Mouse (Mus musculus): ENCODE data around the gene She. TPM values are rescaled to one million over a fixed set of nuclear protein-coding genes. Genes with fewer than 3 reads are reported as not detected.

Gene She
- polyA plus RNA-seq (2017; shearing (Covaris generic)): 0.30 TPM

DNA sequence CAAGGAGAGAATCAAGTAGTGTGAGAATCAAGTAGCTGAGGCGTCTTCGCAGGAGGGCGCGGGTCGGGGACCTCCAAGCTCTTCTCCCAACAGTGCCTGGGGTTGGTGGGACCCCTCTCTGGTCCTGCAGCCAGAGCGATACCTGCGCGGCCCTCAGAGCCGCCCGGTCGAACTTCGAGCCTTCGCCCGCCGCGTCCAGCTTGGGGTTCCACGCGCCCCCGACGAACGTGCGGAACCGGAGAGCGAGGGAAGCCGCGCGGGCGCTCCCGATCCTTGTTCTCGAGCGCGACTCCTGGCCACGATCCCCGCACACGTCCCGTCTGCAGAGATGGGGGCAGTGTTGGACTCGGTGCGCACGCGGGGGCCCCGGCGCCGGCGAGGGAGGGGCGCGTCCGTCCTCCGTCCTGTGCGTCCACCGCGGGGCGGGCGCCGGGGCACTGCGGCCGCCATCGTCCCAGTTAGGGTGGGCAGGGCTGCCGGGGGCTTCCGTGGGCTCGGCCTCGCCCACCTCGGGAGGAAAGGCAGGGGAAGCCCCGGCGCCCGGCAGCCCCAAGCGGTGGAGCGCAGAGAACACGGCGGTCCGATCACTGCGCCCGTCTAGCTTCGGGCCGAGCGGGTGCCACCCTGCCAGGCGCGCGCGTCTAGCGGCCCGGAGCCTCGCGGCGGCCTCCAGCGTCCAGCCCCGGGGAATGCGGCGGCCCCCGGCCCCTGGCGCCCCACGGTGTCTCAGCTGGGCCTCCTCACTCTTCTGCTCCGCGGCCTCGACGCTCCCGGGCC lies at the start of gene She:
Gene She, plus strand, starts transcription at position 556 of the 777 bp plus-strand sequence.

Other genes starting within 250 kb of the She start
- gene Adar, start 116.3 kb upstream of the She start, polyA plus RNA-seq (2017; shearing (Covaris generic)): 61.1 TPM
- 1.7 TPM for gene Chrnb2, start 66.7 kb upstream of the She start, polyA plus RNA-seq (2017; shearing (Covaris generic))
- 53.1 TPM for gene Ube2q1, start 57.8 kb upstream of the She start, polyA plus RNA-seq (2017; shearing (Covaris generic))
- 39.2 TPM for gene Il6ra, start 81.8 kb downstream of the She start, polyA plus RNA-seq (2017; shearing (Covaris generic))
- 73.1 TPM for gene Atp8b2, start 132.1 kb downstream of the She start, polyA plus RNA-seq (2017; shearing (Covaris generic))
- gene Hax1, start 167.4 kb downstream of the She start, polyA plus RNA-seq (2017; shearing (Covaris generic)): 94.5 TPM
- 134 TPM for gene 4933434E20Rik, start 220.3 kb downstream of the She start, polyA plus RNA-seq (2017; shearing (Covaris generic))
- gene Ubap2l, start 221.3 kb downstream of the She start, polyA plus RNA-seq (2017; shearing (Covaris generic)): 194 TPM
- gene Tpm3, start 241.3 kb downstream of the She start, polyA plus RNA-seq (2017; shearing (Covaris generic)): 866 TPM